Comparison of ENCODE assay signal across 10 mouse cellular contexts in the genomic region with DNA sequence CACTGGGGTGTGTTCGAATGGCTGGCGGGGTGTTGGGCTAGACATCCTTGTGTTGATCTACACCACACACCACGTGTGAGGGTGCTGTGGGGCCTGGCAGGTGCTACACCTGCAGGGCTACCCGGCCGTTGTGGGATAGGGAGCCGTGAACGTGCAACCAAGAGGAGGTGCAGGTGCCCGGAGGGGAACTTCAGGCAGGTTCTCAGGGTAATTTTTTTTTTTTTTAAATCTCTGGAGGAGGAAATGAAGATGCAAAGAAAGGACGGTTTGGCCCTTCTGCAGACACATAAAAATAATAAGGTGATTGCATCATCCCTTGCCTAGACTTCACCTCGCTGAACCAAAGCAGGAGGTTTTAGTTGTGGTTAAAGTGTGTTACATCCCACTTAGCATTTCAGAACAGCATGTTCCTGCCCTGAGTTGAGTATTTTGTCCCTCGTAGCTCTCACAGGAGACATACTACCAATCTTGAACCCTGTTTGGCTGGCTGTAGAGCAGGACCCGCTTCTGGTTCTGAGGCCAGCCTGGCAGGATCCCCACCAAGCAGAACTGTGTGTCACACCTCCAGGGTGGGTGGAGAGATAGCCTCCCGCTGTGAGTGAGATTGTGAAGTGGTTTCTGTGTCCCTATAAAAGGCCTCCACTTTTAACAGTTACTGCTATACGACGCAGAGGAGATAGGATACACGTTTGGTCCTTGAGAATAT. TPM values are rescaled to one million over a fixed set of nuclear protein-coding genes. Genes with fewer than 3 reads are reported as not detected.
DNase-seq lines count a peak whose midpoint lies in the region; ATAC-seq and TF ChIP-seq lines count a peak whose summit lies in the region.
"Had no signal": no experiment of that assay in that cellular context is flagged by ENCODE, and none has a peak within 500 bp of the region (broad histone marks: within the 10 kb centered on the region; RNA-seq: fewer than 3 reads in every experiment).

No protein-coding gene starts in this region.

- no peak for TF ChIP-seq POLR2A in lung, adult 2 months (IDR thresholded peaks at IDR 0.05; ENCODE audit: borderline replicate concordance, extremely low read depth, low read depth, low read length)

- H3K36me3 ChIP-seq in lung, postnatal 0 days (ENCODE audit: insufficient read depth, low read length) = peaks cover 8% of the 10 kb centered on the region; the same call in 1 of the 2 replicates
- peaks cover 45% of the 10 kb centered on the region for H3K36me3 ChIP-seq in ES-E14 (ENCODE audit: control insufficient read depth, insufficient read depth, low read length, poor library complexity, severe bottlenecking)
- no peaks in the 10 kb centered on the region; the same call in 1 of the 2 replicates for H3K36me3 ChIP-seq in liver, embryonic 16.5 days (ENCODE audit: control insufficient read depth, insufficient read depth)

- no peaks in the 10 kb centered on the region for H3K9me3 ChIP-seq in lung, postnatal 0 days (ENCODE audit: low read length)
- H3K9me3 ChIP-seq in ES-E14 (ENCODE audit: control insufficient read depth, insufficient read depth, low read depth, low read length) = no peaks in the 10 kb centered on the region
- H3K9me3 ChIP-seq in liver, embryonic 16.5 days (replicated peaks; ENCODE audit: control insufficient read depth, low read length) = no peaks in the 10 kb centered on the region
- H3K9me3 ChIP-seq: limb, embryonic 12.5 days; midbrain, embryonic 10.5 days had no signal

- no peak overlapping the region for H3K4me3 ChIP-seq in lung, postnatal 0 days (ENCODE audit: low read depth, low read length)
- no peak overlapping the region for H3K4me3 ChIP-seq in lung, adult 2 months (replicated peaks; ENCODE audit: extremely low read depth, low read depth, low read length)
- peak overlapping the region in 1 of 2 experiments; percentile 16; a peak in 2 of 4 replicates for H3K4me3 ChIP-seq in ES-E14 (ENCODE audit: insufficient read depth in 1 of 2, low read depth in 1 of 2, low read length in 2 of 2, poor library complexity in 1 of 2, severe bottlenecking in 1 of 2)
- no peak overlapping the region for H3K4me3 ChIP-seq in liver, embryonic 16.5 days (ENCODE audit: low read depth, low read length)
- H3K4me3 ChIP-seq: limb, embryonic 12.5 days; midbrain, embryonic 10.5 days had no signal

- TF ChIP-seq CTCF in lung, postnatal 0 days (IDR thresholded peaks at IDR 0.05) = no peak
- TF ChIP-seq CTCF in lung, adult 2 months (IDR thresholded peaks at IDR 0.05; ENCODE audit: insufficient read depth, low read length) = no peak

- H3K9ac ChIP-seq in lung, postnatal 0 days (replicated peaks; ENCODE audit: low read depth) = no peak overlapping the region
- peak overlapping the region; percentile 51 for H3K9ac ChIP-seq in ES-E14 (ENCODE audit: insufficient read depth, low read depth, low read length, poor library complexity, severe bottlenecking)
- H3K9ac ChIP-seq in liver, embryonic 16.5 days (ENCODE audit: low read depth, low read length) = no peak overlapping the region
- H3K9ac ChIP-seq: forebrain, postnatal 0 days; limb, embryonic 12.5 days had no signal

- in situ Hi-C loops in ES-E14 (cut with MboI; ENCODE audit: low sequenced_read_pairs in 2 of 2, unreplicated experiment in 2 of 2) = no loop called here

- ATAC-seq in lung, postnatal 0 days = peak; percentile 59
- peak; percentile 25; the same call in 1 of the 2 replicates for ATAC-seq in liver, embryonic 16.5 days (ENCODE audit: low read depth)

- peak; percentile 84 for TF ChIP-seq EP300 in lung, postnatal 0 days (IDR thresholded peaks at IDR 0.05)

- peak overlapping the region; percentile 7; the same call in 1 of the 2 replicates for H3K27ac ChIP-seq in lung, postnatal 0 days (ENCODE audit: low read length)
- H3K27ac ChIP-seq in ES-E14 (ENCODE audit: insufficient read depth, low read depth, low read length, poor library complexity, severe bottlenecking) = no peak overlapping the region
- no peak overlapping the region for H3K27ac ChIP-seq in liver, embryonic 16.5 days (ENCODE audit: low read length)
- H3K27ac ChIP-seq: limb, embryonic 12.5 days; midbrain, embryonic 10.5 days had no signal

- no peak overlapping the region for H3K4me2 ChIP-seq in lung, postnatal 0 days (replicated peaks; ENCODE audit: low read depth, low read length)
- H3K4me2 ChIP-seq in liver, embryonic 16.5 days (ENCODE audit: low read depth, low read length) = no peak overlapping the region; the same call in 1 of the 2 replicates
- H3K4me2 ChIP-seq: limb, embryonic 12.5 days had no signal

- DNase-seq in lung, postnatal 0 days (ENCODE audit: low spot score) = peak; percentile 54
- no peak for DNase-seq in lung, adult 2 months
- DNase-seq in ES-E14 (ENCODE audit: low read depth, low spot score) = no peak
- DNase-seq in thymus, postnatal 14 days = peak; percentile 87
- no peak for DNase-seq in embryo, embryonic 11 days
- DNase-seq in cerebellum, adult 8-10 months = no peak
- DNase-seq: forebrain, postnatal 0 days had no signal

- no peaks in the 10 kb centered on the region for H3K27me3 ChIP-seq in lung, postnatal 0 days (replicated peaks; ENCODE audit: insufficient read depth, low read length)
- H3K27me3 ChIP-seq in liver, embryonic 16.5 days (ENCODE audit: control insufficient read depth, insufficient read depth, low read depth, low read length) = no peaks in the 10 kb centered on the region
- H3K27me3 ChIP-seq: limb, embryonic 12.5 days had no signal

- peaks cover 23% of the 10 kb centered on the region for H3K4me1 ChIP-seq in lung, postnatal 0 days (ENCODE audit: insufficient read depth, low read depth, low read length)
- peaks cover 19% of the 10 kb centered on the region for H3K4me1 ChIP-seq in lung, adult 2 months (ENCODE audit: control insufficient read depth, insufficient read depth, low read length)
- H3K4me1 ChIP-seq in ES-E14 (ENCODE audit: control insufficient read depth in 2 of 2, insufficient read depth in 2 of 2, low read length in 2 of 2, poor library complexity in 1 of 2) = peaks cover 0 to 19% of the 10 kb centered on the region in 2 experiments; a peak in 3 of 4 replicates
- peaks cover 45% of the 10 kb centered on the region for H3K4me1 ChIP-seq in liver, embryonic 16.5 days (ENCODE audit: control insufficient read depth, low read depth, low read length)

- WGBS in lung, postnatal 0 days = 53% methylated on average over 16 of the region's 16 CpGs
- 63% methylated on average over 16 of the region's 16 CpGs for WGBS in lung, adult 2 months
- 52% methylated on average over 16 of the region's 16 CpGs for WGBS in liver, embryonic 16.5 days (ENCODE audit: insufficient replicate concordance)

TF ChIP-seq in ES-E14, 5 proteins besides CTCF, POLR2A, EP300 and RAD21:
- TF ChIP-seq HCFC1 (IDR thresholded peaks at IDR 0.05; ENCODE audit: borderline replicate concordance, insufficient read depth, low read length) (no peak), MAFK (IDR thresholded peaks at IDR 0.05; ENCODE audit: insufficient read depth, low read depth, low read length) (no peak), ZC3H11A (IDR thresholded peaks at IDR 0.05; ENCODE audit: borderline replicate concordance, low read depth, low read length) (no peak), CHD2 (IDR thresholded peaks at IDR 0.05; ENCODE audit: low read depth, low read length) (no peak), ZNF384 (IDR thresholded peaks at IDR 0.05; ENCODE audit: low read depth, low read length) (no peak)

RNA-seq across cellular contexts. Expression of a gene that starts 27.2 kb away (rescaled TPM):
- polyA plus RNA-seq in lung, postnatal 0 days (2015; fragmentation: Nextera tagmentation; extraction: Ambion mirVana) = 18.5 and 18.6 TPM in 2 replicates
- 22.3 and 24.5 TPM in 2 replicates for polyA plus RNA-seq in lung, adult 2 months (2012; rRNA removed)
- total RNA-seq in ES-E14 (2012; rRNA removed) = 23.6 and 29.4 TPM in 2 replicates
- 5.5 and 6.0 TPM in 2 replicates for polyA plus RNA-seq in liver, embryonic 16.5 days (2015; fragmentation: Nextera tagmentation; extraction: Ambion mirVana)

Comparison
In these comparisons a context has a peak if more than half of its experiments do, and no peak if none do; other contexts are left out.
1. DNase-seq: peak in lung, postnatal 0 days (single experiment) and thymus, postnatal 14 days (single experiment); none in lung, adult 2 months (single experiment), ES-E14 (single experiment), embryo, embryonic 11 days (single experiment) and cerebellum, adult 8-10 months (single experiment).